Mouse (Mus musculus): ENCODE measurements around the gene Mtg2.

- TF ChIP-seq TCF3 (IDR thresholded peaks at IDR 0.05; ENCODE audit: insufficient read length, low read depth) = no peak
- no peak for TF ChIP-seq MYOD1 (IDR thresholded peaks at IDR 0.05; ENCODE audit: control insufficient read depth in 1 of 3, insufficient read length in 2 of 3, low read depth in 2 of 3)
- no peak for TF ChIP-seq POLR2A (IDR thresholded peaks at IDR 0.05; ENCODE audit: insufficient read length, low read depth)
Measured at GRCm38 (mm10) chr2:180117485-180118194, 47.3 kb downstream of the Mtg2 start.
